Mouse (Mus musculus) erythroblast, embryonic 14.5 days (primary cell): ENCODE measurements around the gene Gm9918.

Experiments
- GATA1 ChIP-seq: IDR thresholded peaks from 2 replicates; pipeline ENCODE4 v1.6.1; 2012; ENCODE audit warnings: low read length, inconsistent platforms, mixed read lengths
- TAL1 ChIP-seq: IDR thresholded peaks from 3 replicates; pipeline ENCODE4 v1.6.1; 2012; ENCODE audit warnings: low read length, inconsistent platforms, mixed read lengths

DNA sequence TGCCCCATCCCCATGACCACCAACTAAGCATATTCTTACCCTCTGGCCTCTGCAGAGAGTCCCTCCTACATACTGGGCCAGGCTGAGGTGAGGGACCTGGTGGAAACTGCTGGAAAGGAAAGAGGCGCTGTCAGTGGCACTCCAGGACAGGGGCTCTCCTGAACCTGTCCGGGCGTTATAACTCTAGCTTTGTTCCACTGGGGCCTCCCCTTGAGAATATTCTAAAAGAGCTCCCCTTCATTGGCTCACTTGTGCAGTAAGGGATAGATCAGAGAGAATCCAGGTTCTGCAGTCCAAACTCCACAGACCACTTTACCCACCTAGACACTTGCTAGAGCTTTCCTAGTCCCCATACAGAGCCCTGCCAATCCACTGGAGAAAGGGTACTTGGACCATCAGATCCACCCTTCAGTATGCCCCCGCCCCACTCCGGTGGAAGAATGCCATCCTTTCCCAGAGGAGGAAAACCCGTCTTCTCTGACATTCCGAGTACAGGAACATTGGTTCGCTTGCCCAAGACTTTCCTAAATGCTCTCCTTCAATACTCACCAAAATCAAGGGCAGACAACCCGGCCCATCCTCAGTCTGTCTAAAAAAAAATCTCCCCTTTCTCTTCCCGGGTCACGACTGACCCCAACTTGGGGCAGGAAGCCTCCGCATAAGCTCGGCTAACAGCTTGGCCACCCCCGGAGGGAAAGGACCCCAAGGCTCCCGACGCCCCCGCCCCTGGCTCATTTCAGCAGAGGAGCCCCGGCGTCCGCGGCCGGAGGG lies 13.7 kb upstream of the Gm9918 start:
- no peak for TF ChIP-seq TAL1
- TF ChIP-seq GATA1: no peak
